In the genomic region with DNA sequence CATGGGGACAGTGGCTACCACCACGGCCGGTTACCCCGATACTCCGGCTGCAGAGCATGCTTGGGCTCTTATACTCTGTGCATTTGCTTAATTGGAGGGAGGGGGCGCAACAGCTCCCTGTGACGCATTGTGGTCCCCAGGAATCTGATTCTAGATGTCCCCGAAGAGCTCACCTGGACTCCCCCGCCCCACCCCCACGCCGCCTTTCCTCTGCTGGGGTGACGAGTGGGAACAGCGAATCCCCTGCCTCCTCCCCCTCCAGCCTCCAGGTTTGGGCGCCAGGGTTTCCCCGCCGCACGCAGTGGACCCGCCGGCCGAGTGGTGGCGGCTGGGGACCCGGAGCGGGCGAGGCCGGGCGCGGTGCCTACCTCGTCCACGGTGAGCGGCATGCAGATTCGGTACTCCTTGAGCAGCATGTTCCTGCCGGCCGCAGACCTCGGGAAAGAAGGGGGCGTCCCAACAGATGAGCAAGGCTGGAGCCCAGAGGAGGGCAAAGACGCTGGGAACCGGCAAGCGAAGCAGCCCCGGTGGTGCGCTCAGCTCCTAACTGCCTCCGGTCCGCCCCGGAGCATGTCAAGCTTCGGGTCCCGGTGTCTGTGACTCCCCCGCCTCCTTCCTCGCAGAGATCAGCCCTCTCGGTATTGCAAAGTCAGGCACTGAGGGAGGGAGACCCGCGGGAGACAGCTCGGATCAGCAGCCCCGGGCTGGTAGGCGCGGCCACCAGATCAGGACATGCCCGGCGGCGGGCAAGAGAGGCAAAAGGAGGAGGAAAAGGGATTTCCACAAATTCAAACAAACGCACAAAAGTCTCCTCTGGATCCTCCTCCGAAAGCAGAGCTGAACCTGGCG, we compare ENCODE assay signal across 8 mouse cellular contexts. TPM values are rescaled to one million over a fixed set of nuclear protein-coding genes. Genes with fewer than 3 reads are reported as not detected.
A peak's percentile ranks its signal among the peaks of the same experiment; 100 is the strongest.
DNase-seq lines count a peak whose midpoint lies in the region; ATAC-seq and TF ChIP-seq lines count a peak whose summit lies in the region.

No protein-coding gene starts in this region.

- peak overlapping the region; percentile 38 for H3K27ac ChIP-seq in heart, embryonic 11.5 days (ENCODE audit: low read depth, low read length)
- H3K27ac ChIP-seq in kidney, embryonic 16.5 days (ENCODE audit: low read length) = peak overlapping the region; percentile 93
- peak overlapping the region; percentile 83 for H3K27ac ChIP-seq in liver, adult 2 months (replicated peaks; ENCODE audit: insufficient read depth, low read depth, low read length)

- ATAC-seq in erythroblast, adult 5-6 weeks (replicated peaks; ENCODE audit: low FRiP score, poor library complexity, severe bottlenecking) = peak; percentile 56
- ATAC-seq in heart, embryonic 11.5 days (replicated peaks; ENCODE audit: insufficient number of reproducible peaks, low FRiP score, low TSS enrichment) = peak; percentile 50
- ATAC-seq in kidney, embryonic 16.5 days (ENCODE audit: low FRiP score, low TSS enrichment) = peak; percentile 56

- H3K4me2 ChIP-seq in heart, embryonic 11.5 days = peak overlapping the region; percentile 98
- H3K4me2 ChIP-seq in kidney, embryonic 16.5 days (replicated peaks; ENCODE audit: low read depth, low read length) = peak overlapping the region; percentile 73
- H3K4me2 ChIP-seq in myocyte (ENCODE audit: low read depth) = peak overlapping the region; percentile 100

- no peaks in the 10 kb centered on the region for H3K9me3 ChIP-seq in heart, embryonic 11.5 days (replicated peaks; ENCODE audit: control insufficient read depth, low read length)
- no peaks in the 10 kb centered on the region for H3K9me3 ChIP-seq in kidney, embryonic 16.5 days (ENCODE audit: low read length)

- H3ac ChIP-seq in myocyte (ENCODE audit: control insufficient read depth, insufficient read length) = peak overlapping the region; percentile 13

- H3K4me1 ChIP-seq in heart, embryonic 11.5 days (ENCODE audit: control insufficient read depth, insufficient read depth, low read length) = peaks cover 10% of the 10 kb centered on the region; the same call in 1 of the 2 replicates
- H3K4me1 ChIP-seq in kidney, embryonic 16.5 days (ENCODE audit: insufficient read depth, low read length) = peaks cover 33% of the 10 kb centered on the region
- peaks cover 23% of the 10 kb centered on the region for H3K4me1 ChIP-seq in liver, adult 2 months (ENCODE audit: control insufficient read depth, insufficient read depth, low read length)

- TF ChIP-seq CTCF in liver, adult 2 months (IDR thresholded peaks at IDR 0.05; ENCODE audit: low read depth, low read length) = no peak

- no peaks in the 10 kb centered on the region for H3K36me3 ChIP-seq in heart, embryonic 11.5 days (ENCODE audit: control insufficient read depth, insufficient read depth, low read length)
- H3K36me3 ChIP-seq in kidney, embryonic 16.5 days (ENCODE audit: insufficient read depth, low read length) = no peaks in the 10 kb centered on the region
- H3K36me3 ChIP-seq in liver, adult 2 months (ENCODE audit: control insufficient read depth, insufficient read depth, low read length) = no peaks in the 10 kb centered on the region
- H3K36me3 ChIP-seq in myocyte (ENCODE audit: control insufficient read depth, insufficient read depth) = no peaks in the 10 kb centered on the region
- no peaks in the 10 kb centered on the region for H3K36me3 ChIP-seq in splenic B cell, adult 2 months (ENCODE audit: control insufficient read depth, insufficient read depth, low read length, poor library complexity, severe bottlenecking)

- under 1% methylated on average over 49 of the region's 59 CpGs for WGBS in heart, embryonic 11.5 days (ENCODE audit: insufficient replicate concordance)
- WGBS in kidney, embryonic 16.5 days = under 1% methylated on average over 59 of the region's 59 CpGs
- WGBS in liver, adult 2 months = under 1% methylated on average over 59 of the region's 59 CpGs

- peak overlapping the region; percentile 75 for H3K9ac ChIP-seq in heart, embryonic 11.5 days (ENCODE audit: low read depth, low read length)
- peak overlapping the region; percentile 93 for H3K9ac ChIP-seq in kidney, embryonic 16.5 days (replicated peaks; ENCODE audit: low read length)
- peak overlapping the region; percentile 98 for H3K9ac ChIP-seq in liver, adult 2 months (ENCODE audit: low read depth, low read length)

- DNase-seq in 3134 (ENCODE audit: extremely low read depth, insufficient read length, low spot score) = peak; percentile 49
- peak; percentile 71 to 79 for DNase-seq in adrenal gland, postnatal 36 days
- no peak for DNase-seq in liver, adult 2 months (ENCODE audit: extremely low read depth, low read depth, low spot score)
- DNase-seq in splenic B cell, adult 2 months (ENCODE audit: low read depth, low spot score) = peak; percentile 53

- peaks cover 22% of the 10 kb centered on the region for H3K79me2 ChIP-seq in liver, adult 2 months (ENCODE audit: control insufficient read depth, insufficient read depth, low read length)
- no peaks in the 10 kb centered on the region for H3K79me2 ChIP-seq in myocyte (ENCODE audit: control insufficient read depth, insufficient read depth)

- peak overlapping the region; percentile 66 for H3K4me3 ChIP-seq in heart, embryonic 11.5 days (ENCODE audit: low read depth, low read length)
- peak overlapping the region; percentile 79 for H3K4me3 ChIP-seq in kidney, embryonic 16.5 days (ENCODE audit: low read length)
- peak overlapping the region; percentile 76 for H3K4me3 ChIP-seq in liver, adult 2 months (ENCODE audit: insufficient read depth, low read depth, low read length)
- H3K4me3 ChIP-seq in myocyte = peak overlapping the region; percentile 47

- no peak for TF ChIP-seq POLR2A in liver, adult 2 months (IDR thresholded peaks at IDR 0.05; ENCODE audit: extremely low read depth, insufficient read depth, low read length)
- no peak for TF ChIP-seq POLR2A in myocyte (IDR thresholded peaks at IDR 0.05; ENCODE audit: insufficient read length, low read depth)

- H3K27me3 ChIP-seq in heart, embryonic 11.5 days (ENCODE audit: control insufficient read depth, insufficient read depth, low read length) = no peaks in the 10 kb centered on the region
- H3K27me3 ChIP-seq in kidney, embryonic 16.5 days (ENCODE audit: insufficient read depth, low read length) = no peaks in the 10 kb centered on the region
- no peaks in the 10 kb centered on the region for H3K27me3 ChIP-seq in liver, adult 2 months (ENCODE audit: control insufficient read depth, insufficient read depth, low read length)
- H3K27me3 ChIP-seq in myocyte (ENCODE audit: control insufficient read depth, insufficient read depth, insufficient read length) = no peaks in the 10 kb centered on the region
- no peaks in the 10 kb centered on the region for H3K27me3 ChIP-seq in splenic B cell, adult 2 months (ENCODE audit: control insufficient read depth, insufficient read depth, low read length, poor library complexity, severe bottlenecking)

TF ChIP-seq in myocyte, 11 proteins besides CTCF, POLR2A, EP300 and RAD21:
- TF ChIP-seq MYOG (IDR thresholded peaks at IDR 0.05; ENCODE audit: control insufficient read depth in 1 of 3, insufficient read depth in 1 of 3, insufficient read length in 2 of 3, low read depth in 2 of 3) = no peak
- TF ChIP-seq SRF (IDR thresholded peaks at IDR 0.05; ENCODE audit: control insufficient read depth, insufficient read length, low read depth) = no peak
- TF ChIP-seq TCF3 (IDR thresholded peaks at IDR 0.05; ENCODE audit: insufficient read length, low read depth) = no peak
- no peak for TF ChIP-seq E2F4 (IDR thresholded peaks at IDR 0.05; ENCODE audit: insufficient read depth)
- TF ChIP-seq POLR2AphosphoS2 (IDR thresholded peaks at IDR 0.05; ENCODE audit: insufficient read length, low read depth) = no peak
- no peak for TF ChIP-seq REST (IDR thresholded peaks at IDR 0.05; ENCODE audit: insufficient read depth, insufficient read length)
- no peak for TF ChIP-seq MYOD1 (IDR thresholded peaks at IDR 0.05; ENCODE audit: control insufficient read depth in 1 of 3, insufficient read length in 2 of 3, low read depth in 2 of 3)
- no peak for TF ChIP-seq TCF12 (IDR thresholded peaks at IDR 0.05; ENCODE audit: insufficient read depth, poor library complexity, severe bottlenecking)
- no peak for TF ChIP-seq MAX (IDR thresholded peaks at IDR 0.05; ENCODE audit: low read depth)
- TF ChIP-seq USF1 (IDR thresholded peaks at IDR 0.05; ENCODE audit: low read depth) = no peak
- no peak for TF ChIP-seq CEBPB (IDR thresholded peaks at IDR 0.05; ENCODE audit: insufficient read depth, poor library complexity, severe bottlenecking)

RNA-seq across cellular contexts. Expression of a gene that starts 0.8 kb away (rescaled TPM):
- total RNA-seq in adrenal gland, postnatal 36 days (2021) = 10 to 100 TPM; 11.1 to 13.0 TPM
- 14.4 and 15.7 TPM in 2 replicates for total RNA-seq in erythroblast, adult 5-6 weeks (2015; ENCODE audit: low replicate concordance)
- 9.8 and 20.1 TPM in 2 replicates for total RNA-seq in erythroblast, adult 5-6 weeks (2017; ENCODE audit: low replicate concordance)
- polyA plus RNA-seq in heart, embryonic 11.5 days (2014; fragmentation: Nextera tagmentation; extraction: Ambion mirVana) = 9.7 and 10.9 TPM in 2 replicates
- 21.5 and 23.0 TPM in 2 replicates for polyA plus RNA-seq in kidney, embryonic 16.5 days (2015; fragmentation: Nextera tagmentation; extraction: Ambion mirVana)
- total RNA-seq in liver, adult 2 months (2014; rRNA removed) = 9.4 and 10.5 TPM in 2 replicates
- polyA plus RNA-seq in liver, adult 2 months (2012; rRNA removed) = 3.5 and 4.1 TPM in 2 replicates
- polyA plus RNA-seq in myocyte (2012; fragmentation: generic; extraction: Trizol) = 0.74 TPM

RNA-seq across cellular contexts. Expression of a gene that starts 9.5 kb away (rescaled TPM):
- 10 to 100 TPM; 98.2 to 99.1 TPM for total RNA-seq in adrenal gland, postnatal 36 days (2021)
- total RNA-seq in erythroblast, adult 5-6 weeks (2015; ENCODE audit: low replicate concordance) = 27.6 and 40.2 TPM in 2 replicates
- 41.4 and 53.5 TPM in 2 replicates for total RNA-seq in erythroblast, adult 5-6 weeks (2017; ENCODE audit: low replicate concordance)
- polyA plus RNA-seq in heart, embryonic 11.5 days (2014; fragmentation: Nextera tagmentation; extraction: Ambion mirVana) = 178 and 179 TPM in 2 replicates
- polyA plus RNA-seq in kidney, embryonic 16.5 days (2015; fragmentation: Nextera tagmentation; extraction: Ambion mirVana) = 178 and 180 TPM in 2 replicates
- total RNA-seq in liver, adult 2 months (2014; rRNA removed) = 53.5 and 54.7 TPM in 2 replicates
- polyA plus RNA-seq in liver, adult 2 months (2012; rRNA removed) = 14.5 and 15.9 TPM in 2 replicates
- polyA plus RNA-seq in myocyte (2012; fragmentation: generic; extraction: Trizol) = 66.3 TPM

Comparison
In these comparisons a context has a peak if more than half of its experiments do, and no peak if none do; other contexts are left out.
1. H3K27ac ChIP-seq: peak in every context shown above with its lines; median percentile 93 in kidney, embryonic 16.5 days; 83 in liver, adult 2 months; 38 in heart, embryonic 11.5 days.